Mouse (Mus musculus): ENCODE results near the gene Stt3b. TPM values are rescaled to one million over a fixed set of nuclear protein-coding genes. Genes with fewer than 3 reads are reported as not detected.

Stt3b gene
- 10 to 100 TPM in 24 of 26 experiments, 1 to 10 TPM in 2; 7.9 to 26.9 (median 17.3) TPM for total RNA-seq (2018; cell fraction: chromatin; rRNA removed)
- total RNA-seq (2018; cell fraction: cytosol; rRNA removed): 100 to 1,000 TPM in 1 of 26 experiments, 10 to 100 TPM in 25; 51.5 to 103 (median 72.2) TPM
- total RNA-seq (2018; cell fraction: nucleus; rRNA removed): 10 to 100 TPM; 24.0 to 91.0 (median 55.6) TPM
- polyA plus RNA-seq (2018): 61.3 to 81.0 TPM (median 62.2 TPM) in 3 replicates

- WGBS (ENCODE audit: missing documents): under 1% methylated on average over 85 of the region's 91 CpGs
- Histone ChIP-seq H3K79me2 (ENCODE audit: inconsistent target) (peaks cover 38% of the 10 kb centered on the region), H3K4me3 (ENCODE audit: inconsistent target) (peak within 1 kb of the TSS; percentile 87), H3K36me3 (ENCODE audit: inconsistent target) (no peaks in the 10 kb centered on the region), H3K27ac (peak within 1 kb of the TSS; percentile 67)
These were observed at the start of gene Stt3b for GRCm38 (mm10) chr9:115310346-115311222. Stt3b (minus strand) TSS chr9:115310421.

- H3K36me3 ChIP-seq (ENCODE audit: inconsistent target): no peaks in the 10 kb centered on the region
- H3K27ac ChIP-seq: no peak overlapping the region
- no peak overlapping the region for H3K4me3 ChIP-seq (ENCODE audit: inconsistent target)
- whole genome bisulfite sequencing (ENCODE audit: missing documents): 100% methylated on average over 2 of the region's 2 CpGs
- no peaks in the 10 kb centered on the region for H3K79me2 ChIP-seq (ENCODE audit: inconsistent target)
These were observed 48.2 kb upstream of the Stt3b start for GRCm38 (mm10) chr9:115358421-115358820.

GRCm38 (mm10) chr9:115357996-115358395 lies 47.8 kb upstream of the Stt3b start:
- no peak overlapping the region for H3K27ac ChIP-seq
- H3K4me3 ChIP-seq (ENCODE audit: inconsistent target): no peak overlapping the region
- 91% methylated on average over 1 of the region's 1 CpGs for WGBS (ENCODE audit: missing documents)
- no peaks in the 10 kb centered on the region for H3K36me3 ChIP-seq (ENCODE audit: inconsistent target)
- no peaks in the 10 kb centered on the region for H3K79me2 ChIP-seq (ENCODE audit: inconsistent target)

- Histone ChIP-seq H3K4me3 (ENCODE audit: inconsistent target) (no peak overlapping the region), H3K36me3 (ENCODE audit: inconsistent target) (no peaks in the 10 kb centered on the region), H3K27ac (no peak overlapping the region), H3K79me2 (ENCODE audit: inconsistent target) (no peaks in the 10 kb centered on the region)
- WGBS (ENCODE audit: missing documents): 91% methylated on average over 19 of the region's 19 CpGs
These were observed 46.7 kb upstream of the Stt3b start for GRCm38 (mm10) chr9:115356731-115357458.

GRCm38 (mm10) chr9:115355972-115356371 lies 45.8 kb upstream of the Stt3b start:
- Histone ChIP-seq H3K79me2 (ENCODE audit: inconsistent target) (no peaks in the 10 kb centered on the region), H3K27ac (no peak overlapping the region), H3K36me3 (ENCODE audit: inconsistent target) (no peaks in the 10 kb centered on the region), H3K4me3 (ENCODE audit: inconsistent target) (no peak overlapping the region)
- WGBS (ENCODE audit: missing documents): 80% methylated on average over 3 of the region's 5 CpGs

DNA sequence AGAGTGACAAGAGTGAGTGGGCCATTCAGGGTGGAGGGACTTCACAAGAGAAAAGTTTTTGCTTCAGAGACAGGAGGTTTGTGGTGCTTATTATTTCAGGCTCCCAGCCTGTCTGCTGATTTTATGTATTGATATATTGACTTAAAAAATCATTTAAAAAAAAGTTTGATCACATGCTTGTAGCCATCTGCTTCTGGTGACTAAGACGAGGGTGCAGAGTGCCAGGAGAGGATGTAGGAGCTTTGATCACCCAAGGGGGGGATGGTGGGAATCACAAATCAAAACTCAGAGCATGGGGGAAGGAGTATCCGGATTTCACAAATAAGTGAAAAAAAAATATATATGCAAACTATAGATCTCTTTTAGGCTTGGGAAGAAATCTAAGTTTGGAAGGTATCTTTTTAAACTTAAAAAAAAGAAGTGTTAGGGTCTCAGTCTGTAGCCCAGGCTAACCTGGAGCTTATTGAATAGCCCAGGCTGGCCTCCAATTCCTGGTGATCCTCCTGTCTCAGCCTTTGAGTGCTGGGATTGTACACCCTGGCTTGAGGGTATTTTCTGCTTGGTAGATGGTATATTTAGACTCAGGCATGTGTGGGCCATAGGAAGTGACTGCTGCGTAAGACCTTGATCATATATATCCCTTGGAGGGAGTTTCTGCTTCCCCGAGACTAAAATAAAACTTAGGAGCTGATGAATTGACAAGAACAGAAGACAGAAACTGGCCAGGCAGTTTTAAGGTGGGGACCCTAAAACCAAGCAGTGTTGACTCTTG lies 39.7 kb upstream of the Stt3b start:
- H3K79me2 ChIP-seq (ENCODE audit: inconsistent target): no peaks in the 10 kb centered on the region
- no peak overlapping the region for H3K27ac ChIP-seq
- 94% methylated on average over 4 of the region's 4 CpGs for WGBS (ENCODE audit: missing documents)
- H3K4me3 ChIP-seq (ENCODE audit: inconsistent target): no peak overlapping the region
- no peaks in the 10 kb centered on the region for H3K36me3 ChIP-seq (ENCODE audit: inconsistent target)

- 100% methylated on average over 1 of the region's 1 CpGs for WGBS (ENCODE audit: missing documents)
- Histone ChIP-seq H3K27ac (no peak overlapping the region), H3K4me3 (ENCODE audit: inconsistent target) (no peak overlapping the region), H3K36me3 (ENCODE audit: inconsistent target) (no peaks in the 10 kb centered on the region), H3K79me2 (ENCODE audit: inconsistent target) (no peaks in the 10 kb centered on the region)
These were observed 38.9 kb upstream of the Stt3b start for GRCm38 (mm10) chr9:115349106-115349505.

- Histone ChIP-seq H3K27ac (no peak overlapping the region), H3K36me3 (ENCODE audit: inconsistent target) (no peaks in the 10 kb centered on the region), H3K4me3 (ENCODE audit: inconsistent target) (no peak overlapping the region), H3K79me2 (ENCODE audit: inconsistent target) (no peaks in the 10 kb centered on the region)
- 88% methylated on average over 3 of the region's 3 CpGs for WGBS (ENCODE audit: missing documents)
These were observed 34.7 kb upstream of the Stt3b start for GRCm38 (mm10) chr9:115344930-115345329.

DNA sequence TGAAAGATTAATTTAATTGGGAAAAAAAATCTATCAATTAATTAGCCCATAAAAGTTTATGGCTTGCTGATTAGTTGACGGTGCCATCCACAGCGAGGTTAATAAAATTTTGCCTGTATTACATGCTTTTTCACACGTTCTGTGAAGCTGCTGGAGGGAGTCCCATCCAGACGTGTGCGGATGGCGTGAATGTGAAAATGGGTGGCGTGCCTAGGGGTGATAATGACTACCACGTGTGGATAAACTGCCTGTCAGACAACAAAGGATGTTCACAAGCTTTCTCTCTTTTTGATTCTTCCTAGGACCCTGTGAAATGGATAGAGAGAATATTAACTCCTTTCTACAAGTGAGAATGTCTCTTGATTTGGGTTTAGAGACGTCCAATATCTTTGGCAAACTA lies 31.4 kb upstream of the Stt3b start:
- WGBS (ENCODE audit: missing documents): 88% methylated on average over 9 of the region's 9 CpGs
- Histone ChIP-seq H3K4me3 (ENCODE audit: inconsistent target) (no peak overlapping the region), H3K79me2 (ENCODE audit: inconsistent target) (no peaks in the 10 kb centered on the region), H3K36me3 (ENCODE audit: inconsistent target) (no peaks in the 10 kb centered on the region), H3K27ac (no peak overlapping the region)

DNA sequence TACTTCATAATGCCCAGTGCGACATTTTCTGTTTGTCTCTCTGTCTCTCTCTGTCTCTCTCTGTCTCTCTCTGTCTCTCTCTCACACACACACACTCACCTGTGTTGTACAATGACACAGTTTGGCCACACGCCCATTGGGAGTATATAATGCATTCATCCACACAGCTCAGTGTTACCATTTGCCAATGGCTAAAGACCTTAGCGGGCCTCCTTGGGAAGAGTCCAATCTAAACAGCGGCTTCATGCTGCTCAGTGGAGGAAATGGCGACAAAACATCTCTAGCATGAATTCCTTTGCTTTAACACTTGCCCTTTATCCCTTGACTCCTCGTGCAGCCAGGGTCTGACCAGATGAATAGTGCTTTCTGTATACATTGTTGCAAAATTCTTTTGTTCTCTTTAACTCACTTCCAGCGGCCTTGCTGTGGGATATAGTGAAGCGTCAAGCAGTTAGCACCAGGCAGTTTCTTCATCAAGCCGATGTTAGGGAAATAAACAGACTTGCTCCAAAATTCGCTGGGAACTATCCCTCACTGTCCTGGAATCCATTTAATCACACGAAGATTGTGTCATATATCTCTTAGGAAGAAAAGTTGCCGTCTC lies 30.1 kb upstream of the Stt3b start:
- 88% methylated on average over 12 of the region's 12 CpGs for WGBS (ENCODE audit: missing documents)
- no peak overlapping the region for H3K4me3 ChIP-seq (ENCODE audit: inconsistent target)
- no peak overlapping the region for H3K27ac ChIP-seq

DNA sequence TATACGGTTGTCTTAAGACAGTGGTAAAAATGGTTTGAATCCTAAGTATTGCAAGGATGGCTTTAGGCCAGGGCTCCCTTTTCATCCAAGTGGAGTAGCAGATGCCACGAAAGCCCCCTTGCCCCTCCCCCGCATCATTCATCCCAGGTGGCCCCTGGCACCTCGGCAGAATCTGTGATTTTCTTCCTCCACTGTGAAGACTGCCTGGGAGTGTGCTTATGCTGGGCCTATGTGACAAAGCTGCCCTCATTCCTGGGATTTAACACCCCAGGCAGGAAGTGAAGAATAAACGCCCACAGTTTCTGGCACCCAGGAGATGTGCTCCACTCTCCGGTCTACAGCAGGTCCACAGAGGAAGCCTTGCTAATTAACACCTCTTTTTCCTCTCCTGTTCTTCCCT lies 28.6 kb upstream of the Stt3b start:
- WGBS (ENCODE audit: missing documents): 75% methylated on average over 6 of the region's 6 CpGs
- Histone ChIP-seq H3K4me3 (ENCODE audit: inconsistent target) (no peak overlapping the region), H3K36me3 (ENCODE audit: inconsistent target) (no peaks in the 10 kb centered on the region), H3K27ac (no peak overlapping the region), H3K79me2 (ENCODE audit: inconsistent target) (no peaks in the 10 kb centered on the region)

More for the DNA sequence above, 30.1 kb upstream of the Stt3b start:
- Histone ChIP-seq H3K36me3 (ENCODE audit: inconsistent target) (no peaks in the 10 kb centered on the region), H3K79me2 (ENCODE audit: inconsistent target) (no peaks in the 10 kb centered on the region)

GRCm38 (mm10) chr9:115333016-115333415 lies 22.8 kb upstream of the Stt3b start:
- H3K27ac ChIP-seq: no peak overlapping the region
- H3K36me3 ChIP-seq (ENCODE audit: inconsistent target): no peaks in the 10 kb centered on the region
- no peak overlapping the region for H3K4me3 ChIP-seq (ENCODE audit: inconsistent target)
- 89% methylated on average over 12 of the region's 12 CpGs for WGBS (ENCODE audit: missing documents)
- no peaks in the 10 kb centered on the region for H3K79me2 ChIP-seq (ENCODE audit: inconsistent target)

DNA sequence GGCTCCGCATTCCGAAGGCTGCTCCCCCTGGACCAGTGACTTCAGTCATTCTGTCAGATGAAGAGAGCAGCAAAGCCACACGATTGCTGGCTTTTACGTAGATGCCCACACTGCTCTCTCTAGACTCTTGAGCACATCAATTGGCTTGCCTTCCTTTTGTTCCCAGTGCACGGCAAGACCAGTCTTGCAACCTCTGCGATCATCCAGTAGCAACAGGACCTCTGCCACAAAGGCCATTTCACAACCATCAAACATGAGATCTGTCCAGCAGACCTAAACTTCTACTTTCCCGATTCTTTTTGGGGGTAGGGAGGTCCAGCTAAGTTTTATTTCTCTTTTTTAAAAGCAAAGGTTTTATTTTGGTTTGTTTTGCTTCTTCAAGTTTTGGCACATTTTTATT lies 22.1 kb upstream of the Stt3b start:
- Histone ChIP-seq H3K4me3 (ENCODE audit: inconsistent target) (no peak overlapping the region), H3K27ac (no peak overlapping the region), H3K36me3 (ENCODE audit: inconsistent target) (no peaks in the 10 kb centered on the region), H3K79me2 (ENCODE audit: inconsistent target) (no peaks in the 10 kb centered on the region)
- 64% methylated on average over 7 of the region's 7 CpGs for whole genome bisulfite sequencing (ENCODE audit: missing documents)

Data from macrophage (primary cell).